Mouse (Mus musculus): ENCODE data around the gene Gm49661.

DNA sequence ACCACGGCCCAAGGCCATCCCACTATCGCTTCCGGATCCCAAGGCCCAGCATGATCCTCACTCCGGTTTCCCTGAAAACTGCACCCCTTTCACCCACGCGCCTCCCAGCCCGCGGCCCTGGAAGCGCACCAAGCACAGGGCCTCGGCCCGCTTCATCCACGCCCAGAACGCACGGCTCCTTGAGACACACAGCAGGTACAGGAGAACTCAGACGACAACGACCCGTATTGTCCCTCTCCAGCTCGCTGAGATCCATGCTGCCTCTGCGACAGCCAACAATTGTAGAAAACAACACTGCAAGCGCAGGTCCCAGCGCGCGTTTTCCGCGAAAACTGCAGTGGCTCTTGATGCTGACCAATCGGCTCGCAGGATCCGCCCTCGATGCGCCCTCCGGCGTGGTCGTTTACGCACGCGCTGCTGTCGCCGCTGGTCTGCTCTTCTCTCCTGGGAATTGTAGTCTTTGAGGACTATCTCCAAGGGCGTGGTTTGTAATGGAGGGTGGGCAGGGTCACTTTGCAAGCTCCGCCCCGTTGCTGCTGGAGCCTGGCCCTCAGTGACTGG lies 3.4 kb downstream of the Gm49661 start:
- TF ChIP-seq POLR2A (IDR thresholded peaks at IDR 0.05; ENCODE audit: borderline replicate concordance, control insufficient read depth, low read depth, low read length) (peak; percentile 39; the same call in 1 of the 2 replicates), CTCF (IDR thresholded peaks at IDR 0.05; ENCODE audit: control insufficient read depth, insufficient read depth, low read length) (no peak)
